Mouse (Mus musculus) hindbrain, postnatal 0 days (tissue): ENCODE measurements around the gene Als2cl. TPM values are rescaled to one million over a fixed set of nuclear protein-coding genes. Genes with fewer than 3 reads are reported as not detected.

Experiments
- ATAC-seq: fragments of 200-750 bp; cut with Nextera tagmentation; 2 replicates; pipeline ENCODE4 v1.8.0; 2017; ENCODE audit warnings: mild to moderate bottlenecking, moderate TSS enrichment, moderate library complexity
- DNase-seq: peaks from one replicate; pipeline ENCODE4 v3.0.0-alpha.2; 2015; ENCODE audit warnings: low spot score
- H3K27ac ChIP-seq: fragments of 300-500 bp; sonication (generic); 2 replicates; pipeline ENCODE4 v1.5.1; 2014; ENCODE audit warnings: mild to moderate bottlenecking
- H3K27me3 ChIP-seq: fragments of 300-500 bp; sonication (generic); 2 replicates; pipeline ENCODE4 v1.6.1; 2014; ENCODE audit warnings: low read length, mixed read lengths; ENCODE audit not compliant: insufficient read depth
- H3K36me3 ChIP-seq: fragments of 300-500 bp; sonication (generic); 2 replicates; pipeline ENCODE4 v1.6.1; 2014; ENCODE audit warnings: low read length, mixed read lengths; ENCODE audit not compliant: insufficient read depth
- H3K4me1 ChIP-seq: fragments of 300-500 bp; sonication (generic); 2 replicates; pipeline ENCODE4 v1.6.1; 2014; ENCODE audit warnings: antibody characterized with exemption, low read length, mixed read lengths; ENCODE audit not compliant: insufficient read depth
- H3K4me2 ChIP-seq: fragments of 300-500 bp; sonication (generic); 2 replicates; pipeline ENCODE4 v1.6.1; 2014; ENCODE audit warnings: low read depth, mild to moderate bottlenecking, low read length, moderate library complexity, mixed read lengths
- H3K4me3 ChIP-seq: fragments of 300-500 bp; sonication (generic); 2 replicates; pipeline ENCODE4 v1.5.1; 2014; ENCODE audit warnings: low read length
- H3K9ac ChIP-seq: fragments of 300-500 bp; sonication (generic); replicated peaks from 2 replicates; pipeline ENCODE4 v1.6.1; 2014; ENCODE audit warnings: mild to moderate bottlenecking, low read length, moderate library complexity, mixed read lengths
- H3K9me3 ChIP-seq: fragments of 300-500 bp; sonication (generic); 2 replicates; pipeline ENCODE4 v1.6.1; 2016; ENCODE audit warnings: low read length, mixed read lengths
- CTCF ChIP-seq: IDR thresholded peaks from 2 replicates; pipeline ENCODE4 v1.5.1; 2016; ENCODE audit warnings: antibody characterized with exemption, control low read depth, low read depth
- WGBS: fragments of 180-500 bp; shearing (Covaris S2); extraction: QIAGEN DNeasy Blood & Tissue Kit; methylation state at CpG from one replicate; pipeline ENCODE4 v1.1.7; 2014; 5-methylcytosine and 5-hydroxymethylcytosine counted together
- polyA plus RNA-seq: library from polyadenylated mRNA; unstranded; fragments of >200 nt; fragmentation: Nextera tagmentation; extraction: Ambion mirVana; gene quantifications from 2 replicates; pipeline ENCODE4 v1.2.1, GENCODE M21; 2015
- total RNA-seq: library from RNA; depleted of rRNA; stranded (reverse); fragments of >200 nt; gene quantifications from 2 replicates; pipeline ENCODE4 v1.2.3, GENCODE M21; 2014

Gene Als2cl
- total and polyA plus RNA-seq, 2 experiments from 2014 or later: 2.2 to 16.3 TPM

GRCm38 (mm10) chr9:110931573-110931972, 51.9 kb downstream of the Als2cl start:
- H3K4me3 ChIP-seq: no peak overlapping the region
- peaks cover 13% of the 10 kb centered on the region for H3K4me1 ChIP-seq
- H3K9me3 ChIP-seq: no peaks in the 10 kb centered on the region
- H3K9ac ChIP-seq: no peak overlapping the region
- ATAC-seq: peak; percentile 42; the same call in 1 of the 2 replicates
- H3K36me3 ChIP-seq: no peaks in the 10 kb centered on the region
- WGBS: 40% methylated on average over 6 of the region's 6 CpGs
- DNase-seq: peak; percentile 47
- no peak for TF ChIP-seq CTCF
- no peak overlapping the region for H3K4me2 ChIP-seq
- H3K27me3 ChIP-seq: no peaks in the 10 kb centered on the region
- H3K27ac ChIP-seq: 0 out of 2 replicates have a peak overlapping the region, but pooled peaks have one; percentile 82

GRCm38 (mm10) chr9:110933850-110934437, 54.3 kb downstream of the Als2cl start:
- Histone ChIP-seq H3K4me3 (no peak overlapping the region), H3K4me2 (no peak overlapping the region), H3K27me3 (no peaks in the 10 kb centered on the region), H3K9ac (no peak overlapping the region), H3K9me3 (no peaks in the 10 kb centered on the region), H3K27ac (peak overlapping the region; percentile 82), H3K36me3 (no peaks in the 10 kb centered on the region), H3K4me1 (peaks cover 13% of the 10 kb centered on the region)
- peak; percentile 79 for DNase-seq
- TF ChIP-seq CTCF: no peak
- WGBS: 23% methylated on average over 12 of the region's 12 CpGs
- peak; percentile 93 for ATAC-seq

- Histone ChIP-seq H3K4me2 (no peak overlapping the region), H3K4me1 (peaks cover 13% of the 10 kb centered on the region), H3K36me3 (no peaks in the 10 kb centered on the region), H3K9me3 (no peaks in the 10 kb centered on the region), H3K27ac (0 out of 2 replicates have a peak overlapping the region, but pooled peaks have one; percentile 26), H3K9ac (no peak overlapping the region), H3K4me3 (no peak overlapping the region), H3K27me3 (no peaks in the 10 kb centered on the region)
- ATAC-seq: no peak
- DNase-seq: no peak
- WGBS: 69% methylated on average over 7 of the region's 7 CpGs
- no peak for TF ChIP-seq CTCF
Observed at GRCm38 (mm10) chr9:110935941-110936340, 56.3 kb downstream of the Als2cl start.

GRCm38 (mm10) chr9:110937506-110938490, 58.1 kb downstream of the Als2cl start:
- H3K9me3 ChIP-seq: no peaks in the 10 kb centered on the region
- peak; percentile 19; the same call in 1 of the 2 replicates for TF ChIP-seq CTCF
- H3K27ac ChIP-seq: no peak overlapping the region
- no peak overlapping the region for H3K4me3 ChIP-seq
- H3K36me3 ChIP-seq: no peaks in the 10 kb centered on the region
- H3K4me2 ChIP-seq: no peak overlapping the region
- WGBS: 77% methylated on average over 12 of the region's 12 CpGs
- ATAC-seq (no peak), DNase-seq (no peak)
- no peak overlapping the region for H3K9ac ChIP-seq
- H3K27me3 ChIP-seq: no peaks in the 10 kb centered on the region
- peaks cover 13% of the 10 kb centered on the region for H3K4me1 ChIP-seq

- WGBS: 35% methylated on average over 13 of the region's 13 CpGs
- DNase-seq (peak; percentile 59), ATAC-seq (peak; percentile 43; the same call in 1 of the 2 replicates)
Observed at GRCm38 (mm10) chr9:110944265-110944664, 64.6 kb downstream of the Als2cl start.

GRCm38 (mm10) chr9:110945343-110945742, 65.7 kb downstream of the Als2cl start:
- Histone ChIP-seq H3K27ac (no peak overlapping the region), H3K9me3 (no peaks in the 10 kb centered on the region), H3K4me1 (no peaks in the 10 kb centered on the region), H3K9ac (no peak overlapping the region), H3K4me2 (0 out of 2 replicates have a peak overlapping the region, but pooled peaks have one; percentile 10), H3K36me3 (no peaks in the 10 kb centered on the region), H3K27me3 (no peaks in the 10 kb centered on the region), H3K4me3 (no peak overlapping the region)
- DNase-seq: no peak
- no peak for ATAC-seq
- 27% methylated on average over 18 of the region's 18 CpGs for WGBS
- no peak for TF ChIP-seq CTCF

More at GRCm38 (mm10) chr9:110944265-110944664, 64.6 kb downstream of the Als2cl start:
- Histone ChIP-seq H3K27me3 (no peaks in the 10 kb centered on the region), H3K4me1 (no peaks in the 10 kb centered on the region), H3K4me2 (no peak overlapping the region), H3K36me3 (no peaks in the 10 kb centered on the region), H3K27ac (no peak overlapping the region), H3K9ac (no peak overlapping the region), H3K9me3 (no peaks in the 10 kb centered on the region), H3K4me3 (no peak overlapping the region)
- TF ChIP-seq CTCF: peak; percentile 66
